Mouse (Mus musculus) ES-Bruce4 (cell line): ENCODE measurements around the gene Rgs19. TPM values are rescaled to one million over a fixed set of nuclear protein-coding genes. Genes with fewer than 3 reads are reported as not detected.
A peak's percentile ranks its signal among the peaks of the same experiment; 100 is the strongest.

Source experiments
- H3K27ac ChIP-seq: 2 replicates; pipeline ENCODE4 v1.5.1; 2012; ENCODE audit warnings: low read length, inconsistent platforms; ENCODE audit not compliant: insufficient read depth
- H3K27me3 ChIP-seq: 2 replicates; pipeline ENCODE4 v1.6.1; 2012; ENCODE audit warnings: mild to moderate bottlenecking, low read length, inconsistent platforms; ENCODE audit not compliant: control insufficient read depth, poor library complexity, insufficient read depth, severe bottlenecking
- H3K36me3 ChIP-seq: 2 replicates; pipeline ENCODE4 v1.6.1; 2012; ENCODE audit warnings: inconsistent platforms, mild to moderate bottlenecking, low read length, moderate library complexity; ENCODE audit not compliant: control insufficient read depth, poor library complexity, insufficient read depth, severe bottlenecking
- H3K4me1 ChIP-seq: one replicate; pipeline ENCODE4 v1.8.1; 2011; ENCODE audit warnings: low read length; ENCODE audit not compliant: control insufficient read depth, insufficient read depth
- H3K4me3 ChIP-seq: 2 replicates; pipeline ENCODE4 v1.5.1; 2011; ENCODE audit warnings: low read depth, mild to moderate bottlenecking, low read length
- H3K9ac ChIP-seq: 2 replicates; pipeline ENCODE4 v1.6.1; 2012; ENCODE audit warnings: low read depth, mild to moderate bottlenecking, inconsistent platforms; ENCODE audit not compliant: poor library complexity, severe bottlenecking
- H3K9me3 ChIP-seq: replicated peaks from 2 replicates; pipeline ENCODE4 v1.6.1; 2012; ENCODE audit warnings: mild to moderate bottlenecking, low read length, inconsistent platforms; ENCODE audit not compliant: control insufficient read depth, poor library complexity, insufficient read depth, severe bottlenecking
- CTCF ChIP-seq: IDR thresholded peaks from one replicate; pipeline ENCODE4 v1.8.1; 2011; ENCODE audit warnings: low read depth, low read length
- EP300 ChIP-seq: IDR thresholded peaks from 2 replicates; pipeline ENCODE4 v1.6.1; 2011; ENCODE audit warnings: low read depth, low read length; ENCODE audit not compliant: insufficient read depth
- POLR2A ChIP-seq: IDR thresholded peaks from one replicate; pipeline ENCODE4 v1.8.1; 2011; ENCODE audit warnings: low read length; ENCODE audit not compliant: insufficient read depth
- polyA plus RNA-seq: library from polyadenylated mRNA; stranded (reverse); fragments of >200 nt; gene quantifications from 2 replicates; pipeline ENCODE4 v1.2.4, GENCODE M21; 2011; ENCODE audit warnings: low read depth; ENCODE audit not compliant: missing spikeins, insufficient read depth, insufficient read length

The Rgs19 gene
- polyA plus RNA-seq, 1 experiment, result 46.5 TPM

GRCm38 (mm10) chr2:181680716-181681117, 13.1 kb downstream of the Rgs19 start:
- no peaks in the 10 kb centered on the region for H3K9me3 ChIP-seq
- H3K4me1 ChIP-seq, result no peaks in the 10 kb centered on the region
- TF ChIP-seq CTCF, result no peak
- no peak for TF ChIP-seq EP300
- no peak for TF ChIP-seq POLR2A
- H3K9ac ChIP-seq, result peak overlapping the region; percentile 67
- H3K36me3 ChIP-seq, result no peaks in the 10 kb centered on the region
- peak overlapping the region; percentile 55 for H3K4me3 ChIP-seq
- H3K27ac ChIP-seq, result no peak overlapping the region
- H3K27me3 ChIP-seq, result no peaks in the 10 kb centered on the region

- H3K9me3 ChIP-seq, result no peaks in the 10 kb centered on the region
- H3K27ac ChIP-seq, result no peak within 1 kb of the TSS
- TF ChIP-seq CTCF, result no peak
- TF ChIP-seq EP300, result no peak
- no peak for TF ChIP-seq POLR2A
- peak within 1 kb of the TSS; percentile 78 for H3K4me3 ChIP-seq
- no peaks in the 10 kb centered on the region for H3K4me1 ChIP-seq
- peak within 1 kb of the TSS; percentile 67 for H3K9ac ChIP-seq
- H3K36me3 ChIP-seq, result no peaks in the 10 kb centered on the region
- no peaks in the 10 kb centered on the region for H3K27me3 ChIP-seq
Observed at GRCm38 (mm10) chr2:181679951-181680715, 13.6 kb downstream of the Rgs19 start, which contains the start of gene Tcea2. Gene Tcea2 (plus strand): TSS chr2:181680310.

- Histone ChIP-seq H3K4me3 (no peak overlapping the region), H3K4me1 (no peaks in the 10 kb centered on the region), H3K27ac (no peak overlapping the region), H3K9me3 (no peaks in the 10 kb centered on the region), H3K27me3 (no peaks in the 10 kb centered on the region), H3K36me3 (no peaks in the 10 kb centered on the region), H3K9ac (no peak overlapping the region)
- TF ChIP-seq EP300 (0 out of 2 replicates have a peak, but pooled peaks have one; percentile 42), POLR2A (no peak), CTCF (peak; percentile 99)
Observed at GRCm38 (mm10) chr2:181678780-181679179, 15.0 kb downstream of the Rgs19 start.

GRCm38 (mm10) chr2:181677755-181678098, 16.1 kb downstream of the Rgs19 start:
- Histone ChIP-seq H3K36me3 (no peaks in the 10 kb centered on the region), H3K4me3 (no peak overlapping the region), H3K27me3 (no peaks in the 10 kb centered on the region), H3K27ac (no peak overlapping the region), H3K4me1 (no peaks in the 10 kb centered on the region), H3K9ac (no peak overlapping the region), H3K9me3 (no peaks in the 10 kb centered on the region)
- TF ChIP-seq POLR2A, result no peak
- no peak for TF ChIP-seq CTCF
- TF ChIP-seq EP300, result no peak

GRCm38 (mm10) chr2:181677096-181677754, 16.6 kb downstream of the Rgs19 start:
- H3K4me3 ChIP-seq, result no peak overlapping the region
- no peaks in the 10 kb centered on the region for H3K36me3 ChIP-seq
- H3K27ac ChIP-seq, result no peak overlapping the region
- H3K9me3 ChIP-seq, result no peaks in the 10 kb centered on the region
- no peaks in the 10 kb centered on the region for H3K27me3 ChIP-seq
- TF ChIP-seq POLR2A (no peak), CTCF (no peak), EP300 (0 out of 2 replicates have a peak, but pooled peaks have one; percentile 5)
- H3K9ac ChIP-seq, result no peak overlapping the region
- H3K4me1 ChIP-seq, result no peaks in the 10 kb centered on the region

- no peaks in the 10 kb centered on the region for H3K4me1 ChIP-seq
- no peak overlapping the region for H3K4me3 ChIP-seq
- H3K9me3 ChIP-seq, result no peaks in the 10 kb centered on the region
- no peaks in the 10 kb centered on the region for H3K27me3 ChIP-seq
- no peak overlapping the region for H3K9ac ChIP-seq
- no peaks in the 10 kb centered on the region for H3K36me3 ChIP-seq
- no peak overlapping the region for H3K27ac ChIP-seq
- TF ChIP-seq CTCF, result no peak
- no peak for TF ChIP-seq EP300
- no peak for TF ChIP-seq POLR2A
Observed at GRCm38 (mm10) chr2:181676424-181676823, 17.4 kb downstream of the Rgs19 start.
